Mouse (Mus musculus) lung, postnatal 14 days (tissue): ENCODE measurements around the gene Gdf3.
"Not testable (repeated sequence)": the region's sequence is repeated elsewhere in the genome, so short reads cannot be mapped to it uniquely, and the experiment has no call there.

Experiments used
- DNase-seq: peaks from one replicate; pipeline ENCODE4 v3.0.0; 2021

Gene Gdf3

GRCm38 (mm10) chr6:122604260-122604659 lies 5.6 kb downstream of the Gdf3 start:
- DNase-seq: no peak

- no peak for DNase-seq
These were observed 6.9 kb downstream of the Gdf3 start for GRCm38 (mm10) chr6:122602992-122603322.

GRCm38 (mm10) chr6:122602242-122602991 lies 7.5 kb downstream of the Gdf3 start, which contains the start of gene Apobec1:
TSS of gene Apobec1 (minus strand) at chr6:122602444.
- peak; percentile 79 for DNase-seq

- no peak for DNase-seq
These were observed 8.3 kb downstream of the Gdf3 start for GRCm38 (mm10) chr6:122601615-122602014.

GRCm38 (mm10) chr6:122601031-122601430 lies 8.9 kb downstream of the Gdf3 start:
- DNase-seq: no peak

GRCm38 (mm10) chr6:122600066-122600646 lies 9.7 kb downstream of the Gdf3 start:
- DNase-seq: no peak

- DNase-seq: no peak
These were observed 10.7 kb downstream of the Gdf3 start for GRCm38 (mm10) chr6:122599054-122599737.

- DNase-seq: no peak
These were observed 11.5 kb downstream of the Gdf3 start for GRCm38 (mm10) chr6:122598436-122598835.

GRCm38 (mm10) chr6:122598014-122598413 lies 11.9 kb downstream of the Gdf3 start:
- no peak for DNase-seq

- no peak for DNase-seq
These were observed 13.3 kb downstream of the Gdf3 start for GRCm38 (mm10) chr6:122596608-122597007.

- peak; percentile 33 for DNase-seq
These were observed 14.2 kb downstream of the Gdf3 start for GRCm38 (mm10) chr6:122595637-122596036.

GRCm38 (mm10) chr6:122592905-122593304 lies 17.0 kb downstream of the Gdf3 start:
- DNase-seq: no peak

GRCm38 (mm10) chr6:122591027-122591758 lies 18.7 kb downstream of the Gdf3 start:
- DNase-seq: no peak

- no peak for DNase-seq
These were observed 30.8 kb downstream of the Gdf3 start for GRCm38 (mm10) chr6:122579086-122579485.

GRCm38 (mm10) chr6:122577030-122577429 lies 32.9 kb downstream of the Gdf3 start:
- no peak for DNase-seq

GRCm38 (mm10) chr6:122575037-122575436 lies 34.9 kb downstream of the Gdf3 start:
- not testable (repeated sequence) for DNase-seq

- no peak for DNase-seq
These were observed 38.3 kb downstream of the Gdf3 start for GRCm38 (mm10) chr6:122571617-122571959.

- no peak for DNase-seq
These were observed 38.9 kb downstream of the Gdf3 start for GRCm38 (mm10) chr6:122570695-122571616.

GRCm38 (mm10) chr6:122569762-122570161 lies 40.1 kb downstream of the Gdf3 start:
- no peak for DNase-seq

- DNase-seq: no peak
These were observed 40.8 kb downstream of the Gdf3 start for GRCm38 (mm10) chr6:122569113-122569512.

- DNase-seq: no peak
These were observed 44.7 kb downstream of the Gdf3 start for GRCm38 (mm10) chr6:122565070-122565784.

- peak; percentile 67 for DNase-seq
These were observed 47.4 kb downstream of the Gdf3 start for GRCm38 (mm10) chr6:122562463-122562862.
